Mouse (Mus musculus): Measurements from ENCODE around the gene Lgr6.

DNA sequence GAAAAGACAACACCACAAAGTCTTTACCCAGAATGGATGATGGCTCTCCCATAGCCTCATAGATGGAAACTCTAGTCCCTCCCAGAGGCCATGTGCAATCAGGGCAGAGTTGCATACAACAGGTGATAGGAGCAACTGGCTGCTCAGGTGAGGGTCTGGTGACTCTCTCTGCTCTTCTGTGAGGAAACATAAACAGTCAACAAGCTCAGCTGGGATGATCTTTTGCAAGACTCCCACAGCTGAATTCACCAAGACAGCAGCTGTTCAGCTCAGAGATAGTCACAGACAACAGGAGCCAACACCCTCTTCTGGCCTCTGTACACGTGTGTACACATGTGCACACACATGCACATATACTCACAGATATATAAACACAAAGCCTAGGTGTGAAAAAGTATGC, 166.8 kb downstream of the Lgr6 start:
- TF ChIP-seq POLR2A (IDR thresholded peaks at IDR 0.05; ENCODE audit: low read depth, low read length) (no peak), CTCF (IDR thresholded peaks at IDR 0.05; ENCODE audit: extremely low read depth, insufficient read length, insufficient replicate concordance, low read depth, low read length) (no peak)
